Mouse (Mus musculus): ENCODE measurements around the gene Wasl. TPM values are rescaled to one million over a fixed set of nuclear protein-coding genes. Genes with fewer than 3 reads are reported as not detected.
A peak's percentile ranks its signal among the peaks of the same experiment; 100 is the strongest.

Gene Wasl
- polyA plus RNA-seq, 1 experiment: 48.7 TPM

- Histone ChIP-seq H3K4me1 (ENCODE audit: control insufficient read depth, insufficient read depth, low read length) (no peaks in the 10 kb centered on the region), H3K4me3 (replicated peaks; ENCODE audit: insufficient read depth, low read depth, low read length) (no peak overlapping the region), H3K27me3 (ENCODE audit: control insufficient read depth, insufficient read depth, low read length) (no peaks in the 10 kb centered on the region), H3K27ac (ENCODE audit: insufficient read depth, low read length) (no peak overlapping the region)
- 74% methylated on average over 3 of the region's 3 CpGs for WGBS
- no peak for TF ChIP-seq CTCF (IDR thresholded peaks at IDR 0.05; ENCODE audit: borderline replicate concordance, insufficient read depth, low read depth, low read length)
- TF ChIP-seq POLR2A (IDR thresholded peaks at IDR 0.05; ENCODE audit: borderline replicate concordance, insufficient read depth, low read length): no peak
- no peak for DNase-seq
These were observed 21.8 kb downstream of the Wasl start for GRCm38 (mm10) chr6:24642960-24643359.

- no peak for DNase-seq
- no peak overlapping the region for H3K27ac ChIP-seq (ENCODE audit: insufficient read depth, low read length)
- H3K4me1 ChIP-seq (ENCODE audit: control insufficient read depth, insufficient read depth, low read length): no peaks in the 10 kb centered on the region
- TF ChIP-seq POLR2A (IDR thresholded peaks at IDR 0.05; ENCODE audit: borderline replicate concordance, insufficient read depth, low read length): no peak
- no peak for TF ChIP-seq CTCF (IDR thresholded peaks at IDR 0.05; ENCODE audit: borderline replicate concordance, insufficient read depth, low read depth, low read length)
- 45% methylated on average over 2 of the region's 2 CpGs for whole genome bisulfite sequencing
- H3K4me3 ChIP-seq (replicated peaks; ENCODE audit: insufficient read depth, low read depth, low read length): no peak overlapping the region
- no peaks in the 10 kb centered on the region for H3K27me3 ChIP-seq (ENCODE audit: control insufficient read depth, insufficient read depth, low read length)
These were observed 22.6 kb downstream of the Wasl start for GRCm38 (mm10) chr6:24642161-24642560.

- TF ChIP-seq CTCF (IDR thresholded peaks at IDR 0.05; ENCODE audit: borderline replicate concordance, insufficient read depth, low read depth, low read length) (no peak), POLR2A (IDR thresholded peaks at IDR 0.05; ENCODE audit: borderline replicate concordance, insufficient read depth, low read length) (no peak)
- WGBS: 87% methylated on average over 4 of the region's 4 CpGs
These were observed 23.5 kb downstream of the Wasl start for GRCm38 (mm10) chr6:24641286-24641685.

GRCm38 (mm10) chr6:24635814-24636213 is 29.0 kb downstream of the Wasl start:
- no peaks in the 10 kb centered on the region for H3K27me3 ChIP-seq (ENCODE audit: control insufficient read depth, insufficient read depth, low read length)
- no peak for TF ChIP-seq CTCF (IDR thresholded peaks at IDR 0.05; ENCODE audit: borderline replicate concordance, insufficient read depth, low read depth, low read length)
- no peak for TF ChIP-seq POLR2A (IDR thresholded peaks at IDR 0.05; ENCODE audit: borderline replicate concordance, insufficient read depth, low read length)
- DNase-seq: no peak
- no peak overlapping the region for H3K4me3 ChIP-seq (replicated peaks; ENCODE audit: insufficient read depth, low read depth, low read length)
- H3K4me1 ChIP-seq (ENCODE audit: control insufficient read depth, insufficient read depth, low read length): peaks cover 6% of the 10 kb centered on the region; the same call in 1 of the 2 replicates
- WGBS: 80% methylated on average over 2 of the region's 2 CpGs
- H3K27ac ChIP-seq (ENCODE audit: insufficient read depth, low read length): no peak overlapping the region

More at GRCm38 (mm10) chr6:24641286-24641685, 23.5 kb downstream of the Wasl start:
- Histone ChIP-seq H3K27me3 (ENCODE audit: control insufficient read depth, insufficient read depth, low read length) (no peaks in the 10 kb centered on the region), H3K4me3 (replicated peaks; ENCODE audit: insufficient read depth, low read depth, low read length) (no peak overlapping the region), H3K27ac (ENCODE audit: insufficient read depth, low read length) (no peak overlapping the region), H3K4me1 (ENCODE audit: control insufficient read depth, insufficient read depth, low read length) (no peaks in the 10 kb centered on the region)
- no peak for DNase-seq

- 77% methylated on average over 3 of the region's 3 CpGs for WGBS
- no peak for DNase-seq
- Histone ChIP-seq H3K4me1 (ENCODE audit: control insufficient read depth, insufficient read depth, low read length) (peaks cover 6% of the 10 kb centered on the region; the same call in 1 of the 2 replicates), H3K4me3 (replicated peaks; ENCODE audit: insufficient read depth, low read depth, low read length) (no peak overlapping the region), H3K27me3 (ENCODE audit: control insufficient read depth, insufficient read depth, low read length) (no peaks in the 10 kb centered on the region), H3K27ac (ENCODE audit: insufficient read depth, low read length) (no peak overlapping the region)
- TF ChIP-seq POLR2A (IDR thresholded peaks at IDR 0.05; ENCODE audit: borderline replicate concordance, insufficient read depth, low read length) (no peak), CTCF (IDR thresholded peaks at IDR 0.05; ENCODE audit: borderline replicate concordance, insufficient read depth, low read depth, low read length) (no peak)
These were observed 30.7 kb downstream of the Wasl start for GRCm38 (mm10) chr6:24634065-24634464.

GRCm38 (mm10) chr6:24632061-24632460 is 32.7 kb downstream of the Wasl start:
- Histone ChIP-seq H3K4me1 (ENCODE audit: control insufficient read depth, insufficient read depth, low read length) (peaks cover 6% of the 10 kb centered on the region; the same call in 1 of the 2 replicates), H3K27ac (ENCODE audit: insufficient read depth, low read length) (peak overlapping the region; percentile 61; the same call in 1 of the 2 replicates), H3K4me3 (replicated peaks; ENCODE audit: insufficient read depth, low read depth, low read length) (no peak overlapping the region), H3K27me3 (ENCODE audit: control insufficient read depth, insufficient read depth, low read length) (no peaks in the 10 kb centered on the region)
- TF ChIP-seq POLR2A (IDR thresholded peaks at IDR 0.05; ENCODE audit: borderline replicate concordance, insufficient read depth, low read length) (no peak), CTCF (IDR thresholded peaks at IDR 0.05; ENCODE audit: borderline replicate concordance, insufficient read depth, low read depth, low read length) (no peak)
- peak in 1 of 2 experiments; percentile 17 for DNase-seq
- 38% methylated on average over 4 of the region's 4 CpGs for WGBS

- TF ChIP-seq POLR2A (IDR thresholded peaks at IDR 0.05; ENCODE audit: borderline replicate concordance, insufficient read depth, low read length) (no peak), CTCF (IDR thresholded peaks at IDR 0.05; ENCODE audit: borderline replicate concordance, insufficient read depth, low read depth, low read length) (no peak)
- Histone ChIP-seq H3K27me3 (ENCODE audit: control insufficient read depth, insufficient read depth, low read length) (no peaks in the 10 kb centered on the region), H3K4me3 (replicated peaks; ENCODE audit: insufficient read depth, low read depth, low read length) (no peak overlapping the region), H3K4me1 (ENCODE audit: control insufficient read depth, insufficient read depth, low read length) (peaks cover 6% of the 10 kb centered on the region; the same call in 1 of the 2 replicates), H3K27ac (ENCODE audit: insufficient read depth, low read length) (no peak overlapping the region)
- no peak for DNase-seq
- WGBS: 79% methylated on average over 1 of the region's 1 CpGs
These were observed 36.3 kb downstream of the Wasl start for GRCm38 (mm10) chr6:24628499-24628898.

GRCm38 (mm10) chr6:24627586-24628030 is 37.2 kb downstream of the Wasl start:
- no peaks in the 10 kb centered on the region for H3K27me3 ChIP-seq (ENCODE audit: control insufficient read depth, insufficient read depth, low read length)
- DNase-seq: peak; percentile 45 to 58
- H3K27ac ChIP-seq (ENCODE audit: insufficient read depth, low read length): no peak overlapping the region
- 51% methylated on average over 5 of the region's 5 CpGs for WGBS
- H3K4me3 ChIP-seq (replicated peaks; ENCODE audit: insufficient read depth, low read depth, low read length): no peak overlapping the region
- H3K4me1 ChIP-seq (ENCODE audit: control insufficient read depth, insufficient read depth, low read length): peaks cover 2% of the 10 kb centered on the region; the same call in 1 of the 2 replicates
- TF ChIP-seq POLR2A (IDR thresholded peaks at IDR 0.05; ENCODE audit: borderline replicate concordance, insufficient read depth, low read length) (no peak), CTCF (IDR thresholded peaks at IDR 0.05; ENCODE audit: borderline replicate concordance, insufficient read depth, low read depth, low read length) (peak; percentile 54; the same call in 1 of the 2 replicates)

Data from cerebellum, adult 2 months (tissue).